Mouse (Mus musculus) bone marrow macrophage, adult 2 months (primary cell): ENCODE data around the gene Cbx5.
"Not testable (repeated sequence)": the region's sequence is repeated elsewhere in the genome, so short reads cannot be mapped to it uniquely, and the experiment has no call there.

ENCODE experiments used
- CTCF ChIP-seq: IDR thresholded peaks from 2 replicates; pipeline ENCODE4 v1.5.1; 2012; ENCODE audit warnings: low read depth, mild to moderate bottlenecking, low read length, moderate library complexity
- POLR2A ChIP-seq: IDR thresholded peaks from 2 replicates; pipeline ENCODE4 v1.6.1; 2012; ENCODE audit warnings: mild to moderate bottlenecking, low read depth, low read length, borderline replicate concordance

- not testable (repeated sequence) for TF ChIP-seq POLR2A, CTCF
Measured at GRCm38 (mm10) chr15:103241071-103242018, 1.7 kb upstream of the Cbx5 start.
